Mouse (Mus musculus): ENCODE measurements around the gene Cnmd. TPM values are rescaled to one million over a fixed set of nuclear protein-coding genes. Genes with fewer than 3 reads are reported as not detected.

Gene Cnmd
- polyA plus RNA-seq, 1 experiment from 2014 or later: 3.3 TPM

- H3K27me3 ChIP-seq (ENCODE audit: control insufficient read depth, insufficient read depth, low read depth, low read length): no peaks in the 10 kb centered on the region
- no peak overlapping the region for H3K27ac ChIP-seq (ENCODE audit: low read length)
- no peaks in the 10 kb centered on the region for H3K9me3 ChIP-seq (replicated peaks; ENCODE audit: control insufficient read depth, low read length, poor library complexity, severe bottlenecking)
- no peaks in the 10 kb centered on the region for H3K36me3 ChIP-seq (ENCODE audit: control insufficient read depth, insufficient read depth, low read length)
- H3K9ac ChIP-seq (ENCODE audit: low read depth, low read length): no peak overlapping the region
- H3K4me1 ChIP-seq (ENCODE audit: control insufficient read depth, insufficient read depth, low read length): peaks cover 13% of the 10 kb centered on the region
- ATAC-seq: no peak; the same call in 1 of the 2 replicates
- 77% methylated on average over 6 of the region's 6 CpGs for whole genome bisulfite sequencing
- H3K4me2 ChIP-seq (ENCODE audit: low read length): no peak overlapping the region
- no peak overlapping the region for H3K4me3 ChIP-seq (ENCODE audit: low read depth, low read length)
Measured at GRCm38 (mm10) chr14:79658748-79659508, 3.0 kb downstream of the Cnmd start.

GRCm38 (mm10) chr14:79658286-79658685 lies 3.7 kb downstream of the Cnmd start:
- Histone ChIP-seq H3K4me1 (ENCODE audit: control insufficient read depth, insufficient read depth, low read length) (peaks cover 13% of the 10 kb centered on the region), H3K9ac (ENCODE audit: low read depth, low read length) (no peak overlapping the region), H3K4me3 (ENCODE audit: low read depth, low read length) (no peak overlapping the region), H3K36me3 (ENCODE audit: control insufficient read depth, insufficient read depth, low read length) (no peaks in the 10 kb centered on the region), H3K4me2 (ENCODE audit: low read length) (no peak overlapping the region), H3K27ac (ENCODE audit: low read length) (no peak overlapping the region), H3K27me3 (ENCODE audit: control insufficient read depth, insufficient read depth, low read depth, low read length) (no peaks in the 10 kb centered on the region), H3K9me3 (replicated peaks; ENCODE audit: control insufficient read depth, low read length, poor library complexity, severe bottlenecking) (no peaks in the 10 kb centered on the region)
- WGBS: 65% methylated on average over 5 of the region's 5 CpGs
- ATAC-seq: peak; percentile 65

GRCm38 (mm10) chr14:79652654-79653053 lies 9.3 kb downstream of the Cnmd start:
- 87% methylated on average over 4 of the region's 4 CpGs for WGBS
- no peaks in the 10 kb centered on the region for H3K4me1 ChIP-seq (ENCODE audit: control insufficient read depth, insufficient read depth, low read length)
- ATAC-seq: no peak

GRCm38 (mm10) chr14:79649680-79650079 lies 12.3 kb downstream of the Cnmd start:
- WGBS: 85% methylated on average over 3 of the region's 3 CpGs
- H3K4me3 ChIP-seq (ENCODE audit: low read depth, low read length): no peak overlapping the region
- H3K27me3 ChIP-seq (ENCODE audit: control insufficient read depth, insufficient read depth, low read depth, low read length): no peaks in the 10 kb centered on the region
- no peak for ATAC-seq
- H3K4me2 ChIP-seq (ENCODE audit: low read length): no peak overlapping the region
- H3K27ac ChIP-seq (ENCODE audit: low read length): no peak overlapping the region
- H3K9ac ChIP-seq (ENCODE audit: low read depth, low read length): no peak overlapping the region
- H3K4me1 ChIP-seq (ENCODE audit: control insufficient read depth, insufficient read depth, low read length): peaks cover 9% of the 10 kb centered on the region; the same call in 1 of the 2 replicates
- H3K36me3 ChIP-seq (ENCODE audit: control insufficient read depth, insufficient read depth, low read length): no peaks in the 10 kb centered on the region
- no peaks in the 10 kb centered on the region for H3K9me3 ChIP-seq (replicated peaks; ENCODE audit: control insufficient read depth, low read length, poor library complexity, severe bottlenecking)

More at GRCm38 (mm10) chr14:79652654-79653053, 9.3 kb downstream of the Cnmd start:
- H3K36me3 ChIP-seq (ENCODE audit: control insufficient read depth, insufficient read depth, low read length): no peaks in the 10 kb centered on the region
- no peak overlapping the region for H3K27ac ChIP-seq (ENCODE audit: low read length)
- H3K9ac ChIP-seq (ENCODE audit: low read depth, low read length): no peak overlapping the region
- no peaks in the 10 kb centered on the region for H3K9me3 ChIP-seq (replicated peaks; ENCODE audit: control insufficient read depth, low read length, poor library complexity, severe bottlenecking)
- H3K4me2 ChIP-seq (ENCODE audit: low read length): no peak overlapping the region
- no peaks in the 10 kb centered on the region for H3K27me3 ChIP-seq (ENCODE audit: control insufficient read depth, insufficient read depth, low read depth, low read length)
- H3K4me3 ChIP-seq (ENCODE audit: low read depth, low read length): no peak overlapping the region

- H3K9me3 ChIP-seq (replicated peaks; ENCODE audit: control insufficient read depth, low read length, poor library complexity, severe bottlenecking): no peaks in the 10 kb centered on the region
- no peak for ATAC-seq
- no peaks in the 10 kb centered on the region for H3K36me3 ChIP-seq (ENCODE audit: control insufficient read depth, insufficient read depth, low read length)
- H3K4me1 ChIP-seq (ENCODE audit: control insufficient read depth, insufficient read depth, low read length): peaks cover 9% of the 10 kb centered on the region; the same call in 1 of the 2 replicates
- no peak overlapping the region for H3K4me3 ChIP-seq (ENCODE audit: low read depth, low read length)
- H3K27me3 ChIP-seq (ENCODE audit: control insufficient read depth, insufficient read depth, low read depth, low read length): no peaks in the 10 kb centered on the region
- WGBS: 30% methylated on average over 11 of the region's 11 CpGs
- H3K4me2 ChIP-seq (ENCODE audit: low read length): peak overlapping the region; percentile 25
- H3K27ac ChIP-seq (ENCODE audit: low read length): no peak overlapping the region
- no peak overlapping the region for H3K9ac ChIP-seq (ENCODE audit: low read depth, low read length)
Measured at GRCm38 (mm10) chr14:79645378-79645777, 16.6 kb downstream of the Cnmd start.

GRCm38 (mm10) chr14:79642063-79642462 lies 19.9 kb downstream of the Cnmd start:
- Histone ChIP-seq H3K4me2 (ENCODE audit: low read length) (no peak overlapping the region), H3K27ac (ENCODE audit: low read length) (no peak overlapping the region), H3K27me3 (ENCODE audit: control insufficient read depth, insufficient read depth, low read depth, low read length) (no peaks in the 10 kb centered on the region), H3K4me3 (ENCODE audit: low read depth, low read length) (no peak overlapping the region), H3K9me3 (replicated peaks; ENCODE audit: control insufficient read depth, low read length, poor library complexity, severe bottlenecking) (no peaks in the 10 kb centered on the region), H3K4me1 (ENCODE audit: control insufficient read depth, insufficient read depth, low read length) (peaks cover 9% of the 10 kb centered on the region; the same call in 1 of the 2 replicates), H3K9ac (ENCODE audit: low read depth, low read length) (no peak overlapping the region), H3K36me3 (ENCODE audit: control insufficient read depth, insufficient read depth, low read length) (no peaks in the 10 kb centered on the region)
- WGBS: 83% methylated on average over 9 of the region's 9 CpGs
- ATAC-seq: no peak

GRCm38 (mm10) chr14:79636814-79637213 lies 25.2 kb downstream of the Cnmd start:
- no peak overlapping the region for H3K9ac ChIP-seq (ENCODE audit: low read depth, low read length)
- H3K4me1 ChIP-seq (ENCODE audit: control insufficient read depth, insufficient read depth, low read length): no peaks in the 10 kb centered on the region
- no peak overlapping the region for H3K27ac ChIP-seq (ENCODE audit: low read length)
- H3K36me3 ChIP-seq (ENCODE audit: control insufficient read depth, insufficient read depth, low read length): no peaks in the 10 kb centered on the region
- no peak overlapping the region for H3K4me3 ChIP-seq (ENCODE audit: low read depth, low read length)
- H3K4me2 ChIP-seq (ENCODE audit: low read length): no peak overlapping the region
- ATAC-seq: no peak
- no peaks in the 10 kb centered on the region for H3K9me3 ChIP-seq (replicated peaks; ENCODE audit: control insufficient read depth, low read length, poor library complexity, severe bottlenecking)
- no peaks in the 10 kb centered on the region for H3K27me3 ChIP-seq (ENCODE audit: control insufficient read depth, insufficient read depth, low read depth, low read length)
- 76% methylated on average over 4 of the region's 4 CpGs for whole genome bisulfite sequencing

GRCm38 (mm10) chr14:79633196-79633595 lies 28.8 kb downstream of the Cnmd start:
- H3K4me1 ChIP-seq (ENCODE audit: control insufficient read depth, insufficient read depth, low read length): no peaks in the 10 kb centered on the region
- no peak overlapping the region for H3K4me2 ChIP-seq (ENCODE audit: low read length)
- peaks cover 7% of the 10 kb centered on the region for H3K36me3 ChIP-seq (ENCODE audit: control insufficient read depth, insufficient read depth, low read length)
- no peaks in the 10 kb centered on the region for H3K27me3 ChIP-seq (ENCODE audit: control insufficient read depth, insufficient read depth, low read depth, low read length)
- H3K27ac ChIP-seq (ENCODE audit: low read length): no peak overlapping the region
- no peak for ATAC-seq
- H3K9me3 ChIP-seq (replicated peaks; ENCODE audit: control insufficient read depth, low read length, poor library complexity, severe bottlenecking): no peaks in the 10 kb centered on the region
- no peak overlapping the region for H3K4me3 ChIP-seq (ENCODE audit: low read depth, low read length)
- WGBS: 99% methylated on average over 2 of the region's 2 CpGs
- H3K9ac ChIP-seq (ENCODE audit: low read depth, low read length): no peak overlapping the region

GRCm38 (mm10) chr14:79632330-79632729 lies 29.6 kb downstream of the Cnmd start:
- no peaks in the 10 kb centered on the region for H3K27me3 ChIP-seq (ENCODE audit: control insufficient read depth, insufficient read depth, low read depth, low read length)
- no peak overlapping the region for H3K4me3 ChIP-seq (ENCODE audit: low read depth, low read length)
- H3K9ac ChIP-seq (ENCODE audit: low read depth, low read length): no peak overlapping the region
- no peak overlapping the region for H3K4me2 ChIP-seq (ENCODE audit: low read length)
- H3K4me1 ChIP-seq (ENCODE audit: control insufficient read depth, insufficient read depth, low read length): no peaks in the 10 kb centered on the region
- WGBS: 92% methylated on average over 6 of the region's 6 CpGs
- no peaks in the 10 kb centered on the region for H3K9me3 ChIP-seq (replicated peaks; ENCODE audit: control insufficient read depth, low read length, poor library complexity, severe bottlenecking)
- H3K27ac ChIP-seq (ENCODE audit: low read length): no peak overlapping the region
- no peak for ATAC-seq
- H3K36me3 ChIP-seq (ENCODE audit: control insufficient read depth, insufficient read depth, low read length): peaks cover 7% of the 10 kb centered on the region
